Mouse (Mus musculus) intestine, postnatal 0 days (tissue): ENCODE measurements around the gene Psg25. TPM values are rescaled to one million over a fixed set of nuclear protein-coding genes. Genes with fewer than 3 reads are reported as not detected.
"Not testable (repeated sequence)": the region's sequence is repeated elsewhere in the genome, so short reads cannot be mapped to it uniquely, and the experiment has no call there.

ENCODE experiments used
- ATAC-seq: fragments of 200-750 bp; cut with Nextera tagmentation; 2 replicates; pipeline ENCODE4 v1.8.0; 2017; ENCODE audit warnings: mild to moderate bottlenecking, moderate TSS enrichment, moderate library complexity
- H3K27ac ChIP-seq: fragments of 300-500 bp; sonication (generic); 2 replicates; pipeline ENCODE4 v1.5.1; 2014; ENCODE audit warnings: mild to moderate bottlenecking, low read depth, low read length, moderate library complexity
- H3K27me3 ChIP-seq: fragments of 300-500 bp; sonication (generic); replicated peaks from 2 replicates; pipeline ENCODE4 v1.6.1; 2014; ENCODE audit warnings: low read length, mixed read lengths; ENCODE audit not compliant: control insufficient read depth, insufficient read depth
- H3K36me3 ChIP-seq: fragments of 300-500 bp; sonication (generic); 2 replicates; pipeline ENCODE4 v1.6.1; 2014; ENCODE audit warnings: mild to moderate bottlenecking, moderate library complexity; ENCODE audit not compliant: control insufficient read depth, insufficient read depth
- H3K4me1 ChIP-seq: fragments of 300-500 bp; sonication (generic); replicated peaks from 2 replicates; pipeline ENCODE4 v1.6.1; 2014; ENCODE audit warnings: antibody characterized with exemption, low read length, mixed read lengths; ENCODE audit not compliant: control insufficient read depth, insufficient read depth
- H3K4me2 ChIP-seq: fragments of 300-500 bp; sonication (generic); replicated peaks from 2 replicates; pipeline ENCODE4 v1.6.1; 2014; ENCODE audit warnings: low read depth, mild to moderate bottlenecking, moderate library complexity
- H3K4me3 ChIP-seq: fragments of 300-500 bp; sonication (generic); 2 replicates; pipeline ENCODE4 v1.5.1; 2014; ENCODE audit warnings: low read depth, low read length
- H3K9ac ChIP-seq: fragments of 300-500 bp; sonication (generic); 2 replicates; pipeline ENCODE4 v1.6.1; 2014; ENCODE audit warnings: mild to moderate bottlenecking, low read depth, low read length
- H3K9me3 ChIP-seq: fragments of 300-500 bp; sonication (generic); 2 replicates; pipeline ENCODE4 v1.6.1; 2016; ENCODE audit warnings: mixed run types; ENCODE audit not compliant: control insufficient read depth
- CTCF ChIP-seq: sonication (generic); IDR thresholded peaks from 2 replicates; pipeline ENCODE4 v1.5.1; 2016; ENCODE audit warnings: low read depth, mild to moderate bottlenecking, control low read depth, antibody characterized with exemption, moderate library complexity
- WGBS: fragments of 180-500 bp; shearing (Covaris S2); extraction: QIAGEN DNeasy Blood & Tissue Kit; methylation state at CpG from one replicate; pipeline ENCODE4 v1.1.7; 2014; 5-methylcytosine and 5-hydroxymethylcytosine counted together
- polyA plus RNA-seq: library from polyadenylated mRNA; unstranded; fragments of >200 nt; fragmentation: Nextera tagmentation; extraction: Ambion mirVana; gene quantifications from 2 replicates; pipeline ENCODE4 v1.2.1, GENCODE M21; 2015

Psg25 gene
- 0.04 TPM in 1 of 2 replicates, not detected in the other for polyA plus RNA-seq

DNA sequence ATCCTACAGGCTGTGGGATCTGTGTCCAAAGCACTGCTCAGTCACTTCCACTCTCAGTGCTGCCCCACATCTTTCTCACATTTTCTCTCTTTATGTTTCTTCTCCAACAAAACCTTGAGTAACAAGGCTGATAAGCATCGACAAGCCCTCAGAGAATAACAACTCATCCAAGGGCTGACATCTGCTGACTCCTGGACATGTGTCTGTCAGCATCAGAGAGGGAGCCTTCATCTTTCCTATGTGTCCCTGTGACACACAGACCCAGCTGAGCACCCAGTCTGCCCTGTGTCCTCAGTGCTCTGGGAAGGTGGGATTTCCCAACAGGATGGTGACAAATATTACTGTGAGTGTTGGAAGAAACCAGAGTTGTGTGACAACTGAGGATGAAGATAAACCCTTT, at the start of gene Psg25:
Gene Psg25 (minus strand): TSS at position 101 of the 400 bp plus-strand sequence.
- WGBS, result 79% methylated on average over 1 of the region's 1 CpGs
- ATAC-seq, result no peak
- H3K27ac ChIP-seq, result no peak within 1 kb of the TSS
- no peaks in the 10 kb centered on the region for H3K9me3 ChIP-seq
- H3K4me2 ChIP-seq, result no peak within 1 kb of the TSS
- no peak within 1 kb of the TSS for H3K4me3 ChIP-seq
- H3K27me3 ChIP-seq, result no peaks in the 10 kb centered on the region
- H3K9ac ChIP-seq, result no peak within 1 kb of the TSS
- peaks cover 3% of the 10 kb centered on the region; the same call in 1 of the 2 replicates for H3K4me1 ChIP-seq
- H3K36me3 ChIP-seq, result no peaks in the 10 kb centered on the region
- no peak for TF ChIP-seq CTCF

DNA sequence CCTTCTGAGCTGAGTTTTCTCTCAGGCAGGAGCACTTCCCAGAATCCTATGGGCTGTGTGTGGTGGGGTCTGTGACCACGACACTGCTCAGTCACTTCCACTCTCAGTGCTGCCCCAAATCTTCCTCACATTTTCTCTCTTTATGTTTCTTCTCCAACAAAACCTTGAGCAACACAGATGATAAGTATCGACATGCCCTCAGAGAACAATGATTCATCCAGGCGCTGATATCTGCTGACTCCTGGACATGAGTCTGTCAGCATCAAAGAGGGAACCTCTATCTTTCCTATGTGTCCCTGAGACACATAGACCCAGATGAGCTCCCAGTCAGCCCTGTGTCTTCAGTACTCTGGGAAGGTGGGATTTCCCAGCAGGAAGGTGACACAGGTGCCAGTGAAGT, 35.1 kb upstream of the Psg25 start, which contains the start of gene Psg27:
Gene Psg27 (minus strand): TSS at position 101 of the 400 bp plus-strand sequence.
- no peak for ATAC-seq

DNA sequence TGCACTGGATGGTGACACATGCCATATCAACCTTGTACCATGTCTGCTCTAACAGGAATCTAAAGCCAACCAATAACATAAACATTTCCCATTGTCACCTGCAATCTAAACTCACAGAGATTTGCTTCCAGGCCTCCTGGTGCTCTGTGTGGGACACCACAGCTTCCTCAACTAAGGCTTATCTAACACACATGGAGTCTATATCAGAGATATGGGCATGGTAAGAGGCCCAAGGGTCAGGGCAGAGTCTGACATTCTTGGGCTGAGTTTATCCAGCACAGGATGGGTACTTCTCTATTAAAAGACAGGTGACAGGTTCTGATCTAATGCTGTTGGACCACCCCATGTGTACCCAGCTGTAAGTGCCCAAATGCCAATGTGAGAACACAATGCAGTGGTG, 27.8 kb upstream of the Psg25 start:
- H3K4me1 ChIP-seq, result no peaks in the 10 kb centered on the region
- peak; percentile 58 for ATAC-seq

More for the DNA sequence above, 35.1 kb upstream of the Psg25 start, which contains the start of gene Psg27:
- WGBS, result 74% methylated on average over 3 of the region's 3 CpGs
- H3K27me3 ChIP-seq, result no peaks in the 10 kb centered on the region
- H3K4me2 ChIP-seq, result no peak within 1 kb of the TSS
- no peaks in the 10 kb centered on the region for H3K4me1 ChIP-seq
- H3K27ac ChIP-seq, result no peak within 1 kb of the TSS
- no peak within 1 kb of the TSS for H3K4me3 ChIP-seq
- H3K36me3 ChIP-seq, result no peaks in the 10 kb centered on the region
- H3K9ac ChIP-seq, result no peak within 1 kb of the TSS
- H3K9me3 ChIP-seq, result no peaks in the 10 kb centered on the region
- TF ChIP-seq CTCF, result no peak

DNA sequence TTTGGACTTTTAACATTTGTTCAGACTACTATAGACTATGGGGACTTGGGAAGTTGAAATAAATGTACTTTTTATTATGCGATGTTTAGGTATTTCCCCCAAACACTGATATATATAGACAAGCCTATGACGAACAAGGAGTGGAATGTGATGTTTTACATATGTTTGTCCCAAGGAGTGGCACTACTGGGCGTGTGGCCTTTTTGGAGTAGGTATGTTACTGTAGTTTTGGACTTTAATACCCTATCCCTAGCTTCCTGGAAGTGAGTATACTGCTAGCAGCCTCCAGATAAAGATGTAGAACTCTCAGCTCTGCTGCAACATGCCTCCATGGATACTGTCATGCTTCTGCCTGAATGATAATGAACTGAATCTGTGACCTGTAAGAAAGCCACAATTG, 23.7 kb upstream of the Psg25 start:
- not testable (repeated sequence) for H3K4me3 ChIP-seq, H3K9ac ChIP-seq, H3K27me3 ChIP-seq, H3K27ac ChIP-seq, H3K9me3 ChIP-seq, H3K36me3 ChIP-seq, H3K4me1 ChIP-seq, H3K4me2 ChIP-seq
- 51% methylated on average over 3 of the region's 3 CpGs for WGBS
- peak; percentile 68 for ATAC-seq

More for the DNA sequence above, 27.8 kb upstream of the Psg25 start:
- Histone ChIP-seq H3K4me2 (no peak overlapping the region), H3K9ac (no peak overlapping the region), H3K9me3 (no peaks in the 10 kb centered on the region), H3K27me3 (no peaks in the 10 kb centered on the region), H3K36me3 (no peaks in the 10 kb centered on the region), H3K27ac (no peak overlapping the region), H3K4me3 (no peak overlapping the region)
- no peak for TF ChIP-seq CTCF

DNA sequence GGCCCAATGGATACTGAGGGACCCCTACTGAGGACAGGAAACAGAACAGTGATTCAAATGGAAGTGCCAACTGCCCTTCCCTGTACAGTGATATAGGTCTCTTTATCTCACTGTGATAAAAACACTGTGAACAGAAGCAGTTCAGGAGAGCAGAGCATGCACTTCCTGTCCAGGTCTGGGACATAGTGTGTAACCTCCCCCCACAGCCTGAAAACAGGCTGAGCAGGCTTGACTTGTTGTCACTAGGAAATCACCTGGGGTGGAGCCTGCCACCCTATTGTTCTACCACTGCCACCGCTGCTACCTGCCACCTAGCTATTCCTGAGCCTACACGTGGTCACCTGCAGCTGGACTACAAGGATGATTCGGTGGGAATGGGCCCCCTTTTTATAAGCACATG, 1.4 kb upstream of the Psg25 start:
- Histone ChIP-seq H3K27ac (no peak overlapping the region), H3K4me2 (no peak overlapping the region), H3K27me3 (no peaks in the 10 kb centered on the region), H3K9ac (no peak overlapping the region), H3K4me3 (no peak overlapping the region), H3K4me1 (peaks cover 3% of the 10 kb centered on the region; the same call in 1 of the 2 replicates), H3K9me3 (no peaks in the 10 kb centered on the region), H3K36me3 (no peaks in the 10 kb centered on the region)
- peak; percentile 89 for ATAC-seq
- no peak for TF ChIP-seq CTCF
- 32% methylated on average over 3 of the region's 3 CpGs for WGBS

DNA sequence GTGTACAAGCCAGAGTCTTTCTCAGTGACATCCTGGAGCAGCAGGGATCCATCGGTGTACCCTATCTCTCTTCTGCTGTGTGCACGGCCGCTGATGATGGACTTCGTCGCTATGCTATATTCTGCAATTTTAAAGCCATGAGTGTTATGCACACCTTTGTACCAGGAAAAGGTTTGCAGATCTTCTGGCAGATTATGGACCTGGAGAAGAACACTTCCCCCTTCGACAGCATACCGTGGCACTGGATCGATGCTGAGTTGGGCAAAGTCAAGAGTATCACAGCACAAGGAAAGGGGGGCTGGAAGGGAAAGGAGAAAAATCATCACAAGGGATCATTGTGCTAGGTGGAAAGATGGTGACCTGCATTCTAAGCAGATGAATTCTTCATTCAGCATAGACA, 7.4 kb downstream of the Psg25 start:
- ATAC-seq, result peak; percentile 78
- Histone ChIP-seq H3K9me3 (no peaks in the 10 kb centered on the region), H3K4me3 (no peak overlapping the region), H3K4me1 (no peaks in the 10 kb centered on the region), H3K4me2 (no peak overlapping the region), H3K27me3 (no peaks in the 10 kb centered on the region), H3K9ac (no peak overlapping the region), H3K36me3 (no peaks in the 10 kb centered on the region), H3K27ac (no peak overlapping the region)
- WGBS, result 60% methylated on average over 8 of the region's 8 CpGs
- no peak for TF ChIP-seq CTCF

DNA sequence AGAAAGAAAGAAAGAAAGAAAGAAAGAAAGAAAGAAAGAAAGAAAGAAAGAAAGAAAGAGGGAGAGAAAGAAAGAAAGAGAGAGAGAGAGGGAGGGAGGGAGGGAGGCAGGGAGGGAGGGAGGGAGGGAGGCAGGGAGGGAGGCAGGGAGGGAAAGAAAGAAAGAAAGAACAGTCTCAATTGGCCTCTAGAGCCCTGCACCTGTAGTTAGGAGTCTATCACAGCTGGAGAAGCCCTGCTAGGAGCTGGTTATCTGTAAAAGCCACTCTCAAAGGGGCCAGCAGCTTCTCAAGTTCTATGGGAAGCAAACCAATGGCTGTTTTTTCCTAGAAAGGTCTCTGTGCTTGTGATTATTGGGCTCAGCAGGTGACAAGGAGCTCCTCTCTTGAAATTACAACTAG, 19.2 kb downstream of the Psg25 start:
- H3K4me1 ChIP-seq, H3K4me2 ChIP-seq, H3K27ac ChIP-seq, H3K27me3 ChIP-seq, H3K4me3 ChIP-seq, H3K9ac ChIP-seq, H3K36me3 ChIP-seq, H3K9me3 ChIP-seq: not testable (repeated sequence)
- peak; percentile 67; the same call in 1 of the 2 replicates for ATAC-seq

DNA sequence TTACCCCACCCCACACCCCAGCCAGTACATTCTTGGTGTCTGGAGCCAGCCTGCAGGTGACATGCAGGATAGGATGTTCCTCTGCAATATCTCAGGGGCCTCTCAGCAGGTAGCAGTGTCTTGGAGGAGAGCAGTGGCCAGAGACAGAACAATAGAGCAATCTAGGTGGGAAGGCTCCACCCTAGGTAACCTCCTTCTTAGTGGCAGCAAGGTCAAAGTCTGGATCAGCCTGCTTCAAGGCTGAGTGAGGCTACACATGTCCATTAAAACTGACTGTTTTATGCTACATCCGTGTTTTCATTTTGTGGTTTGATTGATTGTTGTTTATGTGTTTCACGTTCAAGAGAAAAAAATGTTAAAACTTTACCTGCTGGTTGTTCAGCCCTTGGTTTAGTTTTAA, 19.7 kb downstream of the Psg25 start:
- not testable (repeated sequence) for H3K4me3 ChIP-seq, H3K27ac ChIP-seq, H3K4me2 ChIP-seq, H3K27me3 ChIP-seq, H3K36me3 ChIP-seq, H3K9me3 ChIP-seq, H3K4me1 ChIP-seq, H3K9ac ChIP-seq
- 12% methylated on average over 2 of the region's 2 CpGs for WGBS
- ATAC-seq, result peak; percentile 86
